Mouse (Mus musculus): ENCODE measurements around the gene Naa38. TPM values are rescaled to one million over a fixed set of nuclear protein-coding genes. Genes with fewer than 3 reads are reported as not detected.

Naa38 gene
- polyA plus RNA-seq, 1 experiment: 24.2 TPM

DNA sequence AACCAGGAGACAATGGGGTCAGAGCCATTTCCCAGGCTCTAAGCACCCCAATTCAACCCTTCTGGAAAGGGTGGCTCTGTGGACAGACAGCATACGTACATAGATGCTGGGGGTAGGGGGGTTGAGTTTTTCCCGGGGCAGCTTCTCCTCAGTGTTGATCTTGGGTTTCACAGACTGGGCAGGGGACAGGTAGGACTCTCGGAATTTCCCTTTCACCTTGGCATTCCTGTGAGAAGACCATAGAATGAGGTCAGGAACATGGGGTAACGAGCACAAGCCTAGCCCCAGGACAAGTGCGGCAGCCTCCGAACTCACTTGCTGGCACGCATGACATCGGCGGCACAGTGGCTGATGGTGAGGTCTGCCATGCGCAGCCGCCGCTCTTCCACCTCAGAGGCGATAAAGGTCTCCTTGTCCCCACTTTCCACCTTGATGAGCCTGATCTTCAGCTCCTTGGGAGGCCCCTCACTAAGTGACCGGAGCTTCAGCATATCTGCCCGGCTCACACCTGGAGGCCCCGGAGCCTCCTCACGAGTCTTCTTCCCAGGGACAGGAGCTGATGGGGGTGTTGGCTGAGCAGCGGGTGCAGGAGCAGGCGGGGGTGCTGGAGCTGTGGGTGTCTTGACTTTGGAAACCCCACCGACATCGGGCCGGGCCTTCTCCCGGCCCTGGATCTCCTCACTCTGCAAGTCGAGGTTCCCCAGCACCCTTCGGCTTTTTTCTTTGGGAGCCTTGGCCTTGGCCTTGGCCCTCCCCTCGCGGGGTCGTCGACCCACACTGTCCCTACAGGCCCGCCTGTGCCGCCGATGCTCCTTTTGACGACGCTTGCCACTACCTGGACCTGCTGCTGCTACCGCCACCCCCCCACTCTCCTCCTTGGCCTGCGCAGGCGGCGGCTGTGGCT is 8.7 kb downstream of the Naa38 start:
- Histone ChIP-seq H3K4me1 (ENCODE audit: control insufficient read depth) (peaks cover 36% of the 10 kb centered on the region), H3K9me3 (ENCODE audit: control insufficient read depth, low read length) (peaks cover 10% of the 10 kb centered on the region), H3K36me3 (ENCODE audit: control insufficient read depth) (peaks cover 70% of the 10 kb centered on the region), H3K4me3 (replicated peaks) (no peak overlapping the region), H3K27me3 (ENCODE audit: control insufficient read depth) (peaks cover 7% of the 10 kb centered on the region)
- TF ChIP-seq TAL1 (IDR thresholded peaks at IDR 0.05; ENCODE audit: low read length) (no peak), GATA1 (IDR thresholded peaks at IDR 0.05; ENCODE audit: low read length) (no peak)

DNA sequence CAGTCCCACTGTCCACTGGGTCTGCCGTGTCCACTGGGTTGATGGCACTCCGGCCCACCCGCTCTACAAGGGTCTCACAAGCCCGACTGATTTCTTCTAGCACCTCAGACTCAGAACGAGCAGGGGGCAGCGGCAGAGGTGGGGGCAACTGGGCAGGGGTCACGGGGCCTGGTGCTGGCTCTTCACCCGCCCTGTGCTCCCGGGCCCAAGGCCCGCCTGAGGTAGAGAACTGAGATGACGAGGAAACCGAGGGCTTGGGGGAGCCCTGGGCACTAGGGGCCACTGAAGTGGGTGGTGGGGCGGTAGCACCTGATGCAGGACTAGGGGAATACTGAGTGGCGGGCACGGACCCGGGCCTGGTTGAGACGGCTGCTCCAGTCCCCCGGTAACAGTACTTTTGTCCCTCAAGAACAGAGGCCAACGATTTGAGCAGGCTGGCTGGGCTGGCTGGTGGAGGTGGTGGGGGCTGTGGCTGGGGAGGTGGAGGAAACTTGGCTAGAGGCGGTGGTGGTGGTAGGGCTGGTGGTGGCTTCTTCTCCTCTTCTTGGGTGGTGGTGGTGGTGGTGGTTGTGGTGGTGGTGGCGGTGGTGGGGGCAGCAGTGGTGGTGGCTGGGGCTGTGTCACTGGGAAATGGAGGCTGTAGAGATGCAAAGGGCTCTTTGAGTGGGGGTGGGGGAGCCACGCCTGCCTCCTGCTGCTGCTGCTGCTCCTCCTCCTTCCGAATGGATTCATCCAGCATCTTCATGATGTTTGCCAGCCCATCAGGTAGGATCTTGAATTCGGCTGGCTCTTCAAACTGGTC is 9.5 kb downstream of the Naa38 start:
- peaks cover 4% of the 10 kb centered on the region for H3K27me3 ChIP-seq (ENCODE audit: control insufficient read depth)
- peaks cover 67% of the 10 kb centered on the region for H3K36me3 ChIP-seq (ENCODE audit: control insufficient read depth)
- H3K9me3 ChIP-seq (ENCODE audit: control insufficient read depth, low read length): peaks cover 8% of the 10 kb centered on the region
- TF ChIP-seq GATA1 (IDR thresholded peaks at IDR 0.05; ENCODE audit: low read length): no peak
- TF ChIP-seq TAL1 (IDR thresholded peaks at IDR 0.05; ENCODE audit: low read length): no peak
- H3K4me3 ChIP-seq (replicated peaks): no peak overlapping the region
- peaks cover 43% of the 10 kb centered on the region for H3K4me1 ChIP-seq (ENCODE audit: control insufficient read depth)

DNA sequence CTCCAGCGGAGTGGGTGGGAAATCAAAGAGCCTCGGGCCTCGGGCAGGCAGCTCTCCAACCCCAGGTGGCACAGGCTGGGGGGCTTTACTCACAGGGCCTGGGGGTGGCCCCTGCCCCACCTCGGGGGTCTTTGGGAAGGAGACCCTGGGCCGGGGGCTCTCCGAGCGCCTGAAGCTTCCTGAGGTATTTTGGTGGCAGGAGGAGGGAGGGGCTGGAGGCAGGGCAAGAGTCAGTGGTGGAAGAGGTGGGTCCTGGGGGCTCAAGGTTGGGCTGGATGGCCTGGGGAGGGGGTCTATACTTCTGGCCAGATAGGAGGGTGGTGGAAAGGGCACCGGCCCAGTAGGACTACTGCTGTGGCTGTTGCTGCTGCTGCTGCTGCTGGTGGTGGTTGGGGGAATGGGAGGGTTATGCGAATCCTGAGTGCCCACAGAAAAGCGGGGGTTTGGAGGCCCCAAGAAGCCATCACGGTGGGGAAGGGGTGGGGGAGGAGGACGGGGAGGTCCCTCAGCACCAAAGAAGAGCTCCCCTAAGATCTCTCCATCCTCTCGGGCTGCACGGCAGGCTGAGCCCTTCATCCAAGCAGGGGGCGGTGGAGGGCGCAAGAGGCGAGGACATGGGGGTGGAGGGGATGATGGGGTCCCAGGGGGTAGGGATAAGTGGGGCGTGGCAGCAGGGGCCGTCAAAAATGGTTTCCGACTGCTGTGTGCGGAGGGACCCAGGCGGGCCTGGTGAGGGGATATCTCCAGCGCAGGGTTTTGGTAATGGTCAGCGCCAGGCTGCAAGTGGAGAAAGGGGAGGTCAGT is 10.3 kb downstream of the Naa38 start:
- TF ChIP-seq GATA1 (IDR thresholded peaks at IDR 0.05; ENCODE audit: low read length) (no peak), TAL1 (IDR thresholded peaks at IDR 0.05; ENCODE audit: low read length) (no peak)

DNA sequence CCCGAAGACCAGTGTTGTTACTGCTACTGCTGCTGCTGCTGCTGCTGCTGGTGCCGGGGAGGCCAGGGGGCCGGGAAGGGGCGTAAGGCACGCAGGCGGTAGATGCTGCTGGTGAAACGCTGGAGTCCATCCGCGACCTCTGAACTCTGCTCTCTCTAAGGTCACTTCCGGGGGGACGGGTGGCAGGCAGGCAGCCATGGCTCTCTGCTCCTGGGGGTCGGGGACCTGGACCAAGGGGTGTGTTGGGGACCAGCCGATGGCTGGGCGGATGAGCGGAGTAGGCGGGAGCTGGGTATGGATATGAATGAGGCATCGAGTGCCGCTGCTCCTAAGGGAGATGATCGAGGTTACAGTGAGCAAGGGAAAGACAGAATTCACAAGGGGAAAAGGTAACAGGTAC is 11.0 kb downstream of the Naa38 start:
- Histone ChIP-seq H3K9me3 (ENCODE audit: control insufficient read depth, low read length) (no peaks in the 10 kb centered on the region), H3K4me1 (ENCODE audit: control insufficient read depth) (peaks cover 50% of the 10 kb centered on the region), H3K36me3 (ENCODE audit: control insufficient read depth) (peaks cover 52% of the 10 kb centered on the region), H3K4me3 (replicated peaks) (no peak overlapping the region), H3K27me3 (ENCODE audit: control insufficient read depth) (no peaks in the 10 kb centered on the region)
- TF ChIP-seq GATA1 (IDR thresholded peaks at IDR 0.05; ENCODE audit: low read length) (no peak), TAL1 (IDR thresholded peaks at IDR 0.05; ENCODE audit: low read length) (no peak)

More for the DNA sequence above, 10.3 kb downstream of the Naa38 start:
- peaks cover 48% of the 10 kb centered on the region for H3K4me1 ChIP-seq (ENCODE audit: control insufficient read depth)
- H3K9me3 ChIP-seq (ENCODE audit: control insufficient read depth, low read length): peaks cover 2% of the 10 kb centered on the region
- H3K36me3 ChIP-seq (ENCODE audit: control insufficient read depth): peaks cover 59% of the 10 kb centered on the region
- no peak overlapping the region for H3K4me3 ChIP-seq (replicated peaks)
- no peaks in the 10 kb centered on the region for H3K27me3 ChIP-seq (ENCODE audit: control insufficient read depth)

DNA sequence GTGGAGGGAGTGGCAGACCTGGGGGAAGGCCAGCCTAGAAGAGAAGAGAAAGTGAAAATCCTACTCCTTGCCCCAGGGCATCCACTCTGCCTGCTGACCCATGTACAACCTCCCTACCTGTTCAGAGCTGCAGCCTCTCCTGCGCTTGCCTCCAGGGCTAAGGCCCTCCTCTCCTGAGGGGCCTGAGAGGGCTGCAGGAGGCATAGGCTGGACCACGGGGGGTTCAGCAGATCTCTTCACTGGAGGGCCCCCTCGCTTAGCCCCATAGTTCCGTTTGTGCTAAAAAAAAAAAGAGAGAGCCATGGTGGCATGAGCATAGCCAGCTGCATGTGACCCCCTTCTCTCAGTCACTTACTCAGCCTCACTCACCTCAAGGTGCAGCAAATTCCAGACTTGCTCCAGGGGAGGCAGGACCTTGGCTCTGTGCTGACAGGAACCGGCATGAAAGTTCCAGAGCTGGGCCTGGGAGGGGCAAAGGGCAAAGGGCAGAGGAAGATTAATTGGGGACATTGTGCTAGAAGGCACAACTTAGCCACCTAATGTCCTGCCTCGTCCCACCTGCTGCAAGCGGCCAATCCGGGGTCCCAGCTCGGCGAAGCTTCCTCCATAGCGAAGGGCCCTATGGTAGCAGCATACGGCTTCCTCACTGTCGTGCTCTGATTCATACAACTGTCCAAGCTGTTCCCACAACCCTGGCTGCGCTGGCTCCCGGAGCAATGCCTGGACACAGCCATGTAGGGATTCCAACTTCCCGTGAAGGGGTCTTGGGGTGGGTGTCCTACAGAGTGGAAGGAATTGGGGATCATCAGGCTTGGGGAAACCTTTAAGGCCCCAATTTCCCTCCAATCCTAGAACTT is 11.8 kb downstream of the Naa38 start:
- Histone ChIP-seq H3K4me3 (replicated peaks) (no peak overlapping the region), H3K27me3 (ENCODE audit: control insufficient read depth) (no peaks in the 10 kb centered on the region), H3K4me1 (ENCODE audit: control insufficient read depth) (peaks cover 51% of the 10 kb centered on the region), H3K9me3 (ENCODE audit: control insufficient read depth, low read length) (no peaks in the 10 kb centered on the region), H3K36me3 (ENCODE audit: control insufficient read depth) (peaks cover 44% of the 10 kb centered on the region)
- TF ChIP-seq TAL1 (IDR thresholded peaks at IDR 0.05; ENCODE audit: low read length): no peak
- TF ChIP-seq GATA1 (IDR thresholded peaks at IDR 0.05; ENCODE audit: low read length): no peak

DNA sequence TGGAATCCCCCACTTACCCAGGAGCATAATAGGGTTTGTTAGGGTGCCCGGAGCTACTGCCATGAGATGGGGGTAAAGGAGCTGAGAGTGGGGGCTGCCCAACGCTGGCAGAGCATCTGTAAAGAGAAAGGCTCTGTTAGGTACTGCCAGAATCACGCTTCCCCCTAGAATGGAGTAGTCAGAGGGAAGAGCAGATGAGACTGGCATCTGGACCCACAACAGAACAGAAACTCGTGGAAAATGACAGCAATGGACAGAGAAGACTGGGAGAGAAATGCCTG is 12.4 kb downstream of the Naa38 start:
- TF ChIP-seq GATA1 (IDR thresholded peaks at IDR 0.05; ENCODE audit: low read length) (no peak), TAL1 (IDR thresholded peaks at IDR 0.05; ENCODE audit: low read length) (no peak)
- H3K4me3 ChIP-seq (replicated peaks): peak overlapping the region; percentile 92
- H3K9me3 ChIP-seq (ENCODE audit: control insufficient read depth, low read length): no peaks in the 10 kb centered on the region
- H3K4me1 ChIP-seq (ENCODE audit: control insufficient read depth): peaks cover 56% of the 10 kb centered on the region
- no peaks in the 10 kb centered on the region for H3K27me3 ChIP-seq (ENCODE audit: control insufficient read depth)
- peaks cover 42% of the 10 kb centered on the region for H3K36me3 ChIP-seq (ENCODE audit: control insufficient read depth)

DNA sequence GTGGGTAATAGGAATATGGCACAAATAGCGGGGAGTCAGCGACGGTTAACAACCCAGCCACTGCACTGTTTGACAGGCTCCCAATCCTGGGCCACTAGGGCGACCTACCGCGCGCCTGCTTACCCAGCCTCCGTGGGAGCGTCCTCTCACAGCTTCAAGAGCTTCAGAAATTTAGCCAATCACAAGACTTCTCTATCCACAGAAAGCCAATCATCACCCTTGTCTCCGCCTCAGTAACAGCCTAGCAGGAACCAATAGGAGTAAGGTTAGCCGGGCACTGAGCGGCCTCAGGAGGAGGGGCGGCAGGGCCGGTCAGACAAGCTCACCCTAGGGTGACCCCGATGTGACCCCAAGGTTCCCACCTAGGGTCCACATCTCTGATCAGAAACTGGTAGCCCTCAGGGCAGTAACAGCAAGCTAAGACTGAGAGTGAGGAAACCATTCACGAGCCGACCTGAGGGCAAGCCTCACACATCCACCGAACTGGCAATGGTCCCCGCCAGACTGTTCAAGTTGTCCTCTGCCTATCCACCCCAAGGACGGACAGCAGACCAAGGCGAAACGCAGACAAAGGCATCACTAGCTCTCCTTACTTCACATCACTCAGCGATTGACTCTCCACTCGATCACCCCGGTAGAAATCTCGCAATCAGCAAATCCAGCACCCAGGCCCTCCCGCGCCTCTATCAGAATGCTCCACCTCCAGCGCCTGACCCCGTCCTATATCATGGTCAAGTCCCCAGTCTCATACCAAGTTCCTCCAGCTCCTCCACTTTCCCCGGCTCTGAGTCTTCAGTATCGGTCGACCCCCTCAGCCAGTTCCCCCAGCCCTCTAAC is 13.5 kb downstream of the Naa38 start:
- peaks cover 67% of the 10 kb centered on the region for H3K4me1 ChIP-seq (ENCODE audit: control insufficient read depth)
- peaks cover 36% of the 10 kb centered on the region for H3K36me3 ChIP-seq (ENCODE audit: control insufficient read depth)
- H3K4me3 ChIP-seq (replicated peaks): peak overlapping the region; percentile 92
- no peaks in the 10 kb centered on the region for H3K9me3 ChIP-seq (ENCODE audit: control insufficient read depth, low read length)
- TF ChIP-seq TAL1 (IDR thresholded peaks at IDR 0.05; ENCODE audit: low read length) (no peak), GATA1 (IDR thresholded peaks at IDR 0.05; ENCODE audit: low read length) (no peak)
- no peaks in the 10 kb centered on the region for H3K27me3 ChIP-seq (ENCODE audit: control insufficient read depth)
